In the genomic region with DNA sequence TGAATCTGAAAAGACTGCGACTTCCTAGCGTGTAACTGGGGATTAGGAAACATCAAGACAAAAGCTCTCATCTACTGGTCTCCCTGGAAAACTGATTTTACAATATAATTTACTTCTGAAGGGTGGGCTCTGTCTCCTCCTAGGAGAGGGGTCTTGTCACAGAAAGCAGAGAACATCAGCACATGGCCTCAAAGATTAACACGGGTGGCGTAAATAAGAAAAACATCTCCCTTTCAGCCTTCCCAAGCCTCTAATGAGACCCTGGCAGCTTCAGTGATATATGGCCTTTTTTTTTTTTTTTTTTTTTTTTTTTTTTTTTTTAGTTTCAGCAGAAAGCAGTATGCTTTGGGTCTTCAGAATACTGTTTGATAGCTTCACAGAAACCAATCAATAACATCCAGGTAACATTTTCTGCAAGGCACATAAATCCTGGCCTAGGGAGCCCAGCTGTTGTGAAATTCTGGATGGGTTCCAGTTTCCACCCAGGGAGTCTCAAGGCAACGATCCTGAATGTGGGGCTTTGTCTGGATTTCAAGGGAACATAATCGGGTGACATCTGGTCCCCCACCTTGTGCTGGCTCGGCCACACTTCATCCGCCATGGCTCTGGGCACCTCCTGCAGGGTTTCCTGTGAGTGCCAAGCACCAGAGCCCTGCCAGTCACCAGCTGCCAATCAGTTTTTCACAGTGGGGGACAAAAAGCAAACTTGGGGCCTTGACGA, we compare ENCODE assay signal across 9 mouse cellular contexts.
A peak's percentile ranks its signal among the peaks of the same experiment; 100 is the strongest.
DNase-seq lines count a peak whose midpoint lies in the region; ATAC-seq and TF ChIP-seq lines count a peak whose summit lies in the region.
"Had no signal": no experiment of that assay in that cellular context is flagged by ENCODE, and none has a peak within 500 bp of the region (broad histone marks: within the 10 kb centered on the region; RNA-seq: fewer than 3 reads in every experiment).

No protein-coding gene starts in this region.

- TF ChIP-seq CTCF in midbrain, postnatal 0 days (IDR thresholded peaks at IDR 0.05): no peak

- peaks cover 22% of the 10 kb centered on the region for H3K4me1 ChIP-seq in forebrain, embryonic 12.5 days
- peaks cover 21% of the 10 kb centered on the region for H3K4me1 ChIP-seq in kidney, embryonic 15.5 days
- 0 out of 2 replicates have a peak, but pooled peaks cover 4% of the 10 kb centered on the region for H3K4me1 ChIP-seq in midbrain, postnatal 0 days (ENCODE audit: insufficient read depth, low read length)

- peaks cover 11% of the 10 kb centered on the region; the same call in 1 of the 2 replicates for H3K27me3 ChIP-seq in forebrain, embryonic 12.5 days
- no peaks in the 10 kb centered on the region for H3K27me3 ChIP-seq in kidney, embryonic 15.5 days
- no peaks in the 10 kb centered on the region for H3K27me3 ChIP-seq in midbrain, postnatal 0 days (ENCODE audit: insufficient read depth, low read length)

- 16% methylated on average over 9 of the region's 9 CpGs for WGBS in forebrain, embryonic 12.5 days
- 21% methylated on average over 9 of the region's 9 CpGs for WGBS in kidney, embryonic 15.5 days
- 14% methylated on average over 9 of the region's 9 CpGs for WGBS in midbrain, postnatal 0 days

- peak overlapping the region; percentile 24 for H3K4me2 ChIP-seq in forebrain, embryonic 12.5 days
- peak overlapping the region; percentile 18 for H3K4me2 ChIP-seq in kidney, embryonic 15.5 days
- H3K4me2 ChIP-seq in midbrain, postnatal 0 days (ENCODE audit: low read depth, low read length, poor library complexity, severe bottlenecking): no peak overlapping the region

- ATAC-seq in forebrain, embryonic 12.5 days (ENCODE audit: low FRiP score): peak; percentile 78
- peak; percentile 67 for ATAC-seq in kidney, embryonic 15.5 days (replicated peaks; ENCODE audit: low FRiP score)
- peak; percentile 73 for ATAC-seq in midbrain, postnatal 0 days (ENCODE audit: low FRiP score)

- peak; percentile 50 to 59 for DNase-seq in layer of hippocampus, postnatal 10 days (ENCODE audit: low spot score in 2 of 2)
- no peak for DNase-seq in layer of hippocampus, adult 9-10 months (ENCODE audit: low spot score)
- peak; percentile 94 for DNase-seq in cerebellum, adult 11-12 months
- peak; percentile 86 for DNase-seq in midbrain, postnatal 0 days (ENCODE audit: low spot score)
- DNase-seq in spleen, postnatal 10 days (ENCODE audit: low spot score in 2 of 2): no peak
- DNase-seq in right cerebral cortex, postnatal 36 days (ENCODE audit: low spot score in 2 of 2): no peak

- H3K27ac ChIP-seq in forebrain, embryonic 12.5 days: peak overlapping the region; percentile 61; the same call in 1 of the 2 replicates
- peak overlapping the region; percentile 57 for H3K27ac ChIP-seq in kidney, embryonic 15.5 days
- H3K27ac ChIP-seq in midbrain, postnatal 0 days (ENCODE audit: low read depth, low read length): no peak overlapping the region; the same call in 1 of the 2 replicates

- no peak overlapping the region for H3K4me3 ChIP-seq in forebrain, embryonic 12.5 days (replicated peaks)
- no peak overlapping the region for H3K4me3 ChIP-seq in kidney, embryonic 15.5 days (replicated peaks)
- no peak overlapping the region for H3K4me3 ChIP-seq in midbrain, postnatal 0 days (ENCODE audit: low read depth, low read length)
- H3K4me3 ChIP-seq: myocyte had no signal

- H3K9me3 ChIP-seq in forebrain, embryonic 12.5 days: no peaks in the 10 kb centered on the region
- no peaks in the 10 kb centered on the region for H3K9me3 ChIP-seq in kidney, embryonic 15.5 days (replicated peaks)
- H3K9me3 ChIP-seq in midbrain, postnatal 0 days (ENCODE audit: low read length): no peaks in the 10 kb centered on the region

- H3K36me3 ChIP-seq in forebrain, embryonic 12.5 days (replicated peaks): no peaks in the 10 kb centered on the region
- H3K36me3 ChIP-seq in kidney, embryonic 15.5 days: no peaks in the 10 kb centered on the region
- H3K36me3 ChIP-seq in midbrain, postnatal 0 days (ENCODE audit: insufficient read depth, low read length): no peaks in the 10 kb centered on the region

- no peak overlapping the region for H3K9ac ChIP-seq in forebrain, embryonic 12.5 days
- no peak overlapping the region for H3K9ac ChIP-seq in kidney, embryonic 15.5 days
- H3K9ac ChIP-seq in midbrain, postnatal 0 days (replicated peaks; ENCODE audit: low read length, poor library complexity, severe bottlenecking): no peak overlapping the region

Comparison
In these comparisons a context has a peak if more than half of its experiments do, and no peak if none do; other contexts are left out.
1. DNase-seq: peak in layer of hippocampus, postnatal 10 days (2 of 2), cerebellum, adult 11-12 months (single experiment) and midbrain, postnatal 0 days (single experiment); none in layer of hippocampus, adult 9-10 months (single experiment), spleen, postnatal 10 days (0 of 2) and right cerebral cortex, postnatal 36 days (0 of 2).
2. Peak in every context shown above with its lines, with median percentiles within 50 percentile points of each other: ATAC-seq.